Mouse (Mus musculus): ENCODE measurements around the gene Kdr. TPM values are rescaled to one million over a fixed set of nuclear protein-coding genes. Genes with fewer than 3 reads are reported as not detected.

The Kdr gene
- 13.1 and 13.4 TPM in 2 replicates for polyA plus RNA-seq (2012; rRNA removed)

DNA sequence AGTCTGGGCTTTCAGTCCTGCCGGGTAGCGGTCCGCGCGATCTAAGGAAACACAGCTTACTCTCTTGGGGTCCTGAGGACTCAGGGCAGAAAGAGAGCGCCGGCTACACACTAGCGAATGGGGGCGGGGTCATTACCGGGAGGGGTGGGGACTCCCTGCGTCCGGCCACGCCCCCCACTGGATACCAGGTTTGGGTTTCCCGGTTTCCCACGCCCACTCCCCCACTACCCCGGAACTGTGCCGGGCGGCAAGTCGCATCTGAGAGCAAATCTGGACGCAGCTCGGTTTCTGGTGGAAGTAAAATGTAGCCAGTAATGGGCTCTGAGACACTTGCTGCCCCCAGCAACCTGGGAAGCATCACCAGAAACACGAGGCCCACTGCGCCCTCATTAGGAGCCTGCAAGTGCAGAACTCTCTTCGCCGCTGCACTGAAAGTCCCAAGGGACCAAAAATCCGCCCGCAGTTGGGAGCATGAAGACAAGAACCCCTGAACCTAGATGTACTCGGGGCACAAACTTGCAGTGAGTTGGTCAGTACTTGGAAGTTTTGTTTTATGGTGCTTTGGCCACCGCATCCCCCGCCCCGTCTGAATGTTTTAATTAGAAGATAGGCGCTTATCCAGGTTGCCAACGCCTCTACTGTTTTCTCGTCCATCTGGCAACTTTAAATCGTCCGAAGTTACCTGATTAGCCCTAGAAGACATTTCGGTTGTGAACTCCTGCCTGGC lies at the start of gene Kdr:
TSS of gene Kdr (minus strand) at position 85 of the 727 bp plus-strand sequence.

Other genes starting within 250 kb of the Kdr start
- 110 and 409 TPM in 2 replicates for gene Srd5a3, start 161.8 kb upstream of the Kdr start, polyA plus RNA-seq (2012; rRNA removed)
- 114 and 191 TPM in 2 replicates for gene Tmem165, start 205.4 kb upstream of the Kdr start, polyA plus RNA-seq (2012; rRNA removed)

Data from ovary, adult 2 months (tissue).